Mouse (Mus musculus) MEL-GATA-1-ER (cell line): Measurements from ENCODE around the gene Uaca.

Experiments
- DNase-seq: peaks from one replicate; pipeline ENCODE4 v3.0.0-alpha.2; 2012; ENCODE audit warnings: low read depth; ENCODE audit errors: extremely low read depth

The Uaca gene

DNA sequence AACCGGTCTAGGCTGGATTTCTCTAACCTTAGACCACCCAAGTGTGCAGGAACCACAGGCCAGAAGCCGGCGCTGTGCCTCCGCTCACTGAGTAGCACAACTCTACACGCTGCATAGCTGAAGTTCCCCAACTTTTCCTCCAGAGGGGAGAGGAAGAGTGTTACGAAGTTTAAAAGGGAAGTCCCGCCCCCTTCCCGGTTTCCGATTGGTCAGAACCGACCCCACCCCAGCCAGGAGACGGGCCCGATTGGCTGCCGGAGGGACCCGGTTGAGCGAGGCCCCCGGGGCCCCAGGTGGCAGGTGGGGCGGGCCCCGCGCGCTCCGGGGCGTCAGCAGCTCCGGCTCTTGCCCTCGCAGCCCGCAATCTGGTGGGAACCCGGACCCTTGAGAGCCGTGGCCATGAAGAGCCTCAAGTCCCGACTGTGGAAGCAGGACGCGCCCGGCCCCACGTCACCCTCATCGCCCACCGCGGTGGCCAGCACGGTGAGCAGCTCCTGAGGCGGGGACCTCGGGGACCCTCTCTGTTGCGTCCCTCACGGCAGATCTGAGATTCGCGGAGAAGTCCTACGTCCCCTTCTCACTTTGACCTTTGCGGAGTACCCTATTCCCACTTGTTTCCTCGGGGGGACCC, at the start of gene Uaca:
Uaca (plus strand) TSS at position 333 of the 631 bp plus-strand sequence.
- DNase-seq, result no peak

DNA sequence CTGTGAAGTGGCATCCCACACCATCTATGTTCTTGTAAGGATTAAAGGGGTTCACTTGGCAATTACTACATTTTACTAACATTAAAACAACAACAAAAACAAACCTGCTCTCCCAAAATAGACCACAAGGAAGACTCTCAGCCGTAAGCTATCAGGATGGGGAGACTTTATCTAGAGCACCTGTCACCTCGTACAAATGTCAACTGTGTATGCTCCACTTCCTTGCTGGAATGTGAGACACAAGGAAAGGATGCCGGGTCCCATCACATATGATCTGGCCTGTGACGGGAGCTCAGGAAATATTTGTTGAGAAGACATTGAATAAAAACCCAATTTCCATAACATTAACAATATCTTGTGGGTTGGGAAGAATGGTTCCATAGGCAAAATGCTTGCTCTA, 49.4 kb upstream of the Uaca start:
- no peak for DNase-seq

DNA sequence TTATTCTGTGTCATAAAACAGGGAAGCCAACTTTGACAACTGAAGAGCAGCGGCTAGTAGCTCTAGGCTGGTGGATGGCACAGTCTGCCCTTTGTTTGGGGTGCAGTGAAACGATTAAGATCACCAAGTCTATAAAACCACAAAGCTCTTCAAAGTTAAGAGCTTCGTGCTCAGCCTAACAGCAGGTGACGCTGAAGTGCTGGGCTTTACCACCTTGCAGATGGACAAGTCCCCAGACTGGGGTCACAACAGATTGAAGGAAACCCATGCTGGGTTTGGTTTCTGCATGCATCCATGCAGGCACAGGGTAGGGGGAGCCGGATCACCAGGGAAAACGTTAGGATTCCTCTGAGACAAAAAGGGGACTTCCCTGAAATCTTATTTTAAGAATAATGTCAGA, 47.8 kb upstream of the Uaca start:
- DNase-seq, result no peak

DNA sequence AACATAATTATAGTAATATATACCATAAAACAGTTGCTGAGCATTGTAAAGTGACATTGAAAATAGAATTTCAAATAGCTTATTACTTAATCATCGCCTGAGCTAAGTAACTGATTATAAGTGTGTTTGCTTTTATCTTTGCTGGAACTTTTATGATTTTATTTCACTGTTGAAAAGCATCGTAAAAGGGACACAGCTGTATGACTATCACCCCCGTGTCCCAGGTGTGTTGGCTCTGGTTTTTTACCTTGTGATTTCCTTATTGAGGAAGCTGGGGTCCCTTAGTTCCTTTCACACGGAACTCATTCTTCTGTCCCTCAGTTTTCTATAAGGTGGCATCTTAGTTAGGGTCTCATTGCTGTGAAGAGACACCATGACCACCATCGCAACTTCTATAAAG, 46.7 kb upstream of the Uaca start:
- no peak for DNase-seq

DNA sequence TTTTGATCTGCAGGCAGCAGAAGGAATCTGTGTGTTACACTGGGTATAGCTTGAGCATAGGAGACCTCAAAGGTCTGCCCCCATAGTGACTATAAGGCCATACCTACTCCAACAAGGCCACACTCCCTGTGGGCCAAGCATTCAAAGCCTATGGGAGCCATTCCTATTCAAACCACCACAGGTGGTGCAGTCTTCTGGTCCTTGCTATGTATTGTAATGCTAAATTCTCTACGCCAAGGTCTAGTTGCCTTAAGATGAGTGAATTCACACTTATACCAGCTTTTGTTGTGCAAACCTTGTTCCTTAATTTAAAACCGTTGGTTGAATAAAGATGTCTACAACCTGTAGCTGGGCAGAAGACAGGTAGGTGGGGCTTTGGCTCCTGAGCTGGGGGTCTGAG, 46.2 kb upstream of the Uaca start:
- no peak for DNase-seq

DNA sequence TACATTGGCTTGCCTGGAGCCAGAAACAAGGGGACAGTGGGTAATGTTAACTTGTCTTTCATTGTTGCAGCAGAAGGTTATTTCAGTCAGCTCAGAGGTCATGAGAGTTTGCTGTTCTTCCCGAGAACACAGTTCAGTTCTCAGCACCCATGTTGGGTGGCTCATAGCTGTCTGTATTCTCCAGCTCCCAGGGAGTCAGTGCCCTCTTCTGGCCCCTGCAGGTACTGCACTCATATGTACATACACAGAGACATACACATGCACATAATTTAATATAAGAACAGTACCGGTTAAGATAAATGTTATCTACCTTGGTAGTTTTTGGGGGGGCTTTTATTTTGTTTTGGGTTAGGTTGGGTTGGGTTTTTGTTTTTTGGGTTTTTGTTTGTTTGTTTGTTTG, 45.2 kb upstream of the Uaca start:
- DNase-seq, result no peak

DNA sequence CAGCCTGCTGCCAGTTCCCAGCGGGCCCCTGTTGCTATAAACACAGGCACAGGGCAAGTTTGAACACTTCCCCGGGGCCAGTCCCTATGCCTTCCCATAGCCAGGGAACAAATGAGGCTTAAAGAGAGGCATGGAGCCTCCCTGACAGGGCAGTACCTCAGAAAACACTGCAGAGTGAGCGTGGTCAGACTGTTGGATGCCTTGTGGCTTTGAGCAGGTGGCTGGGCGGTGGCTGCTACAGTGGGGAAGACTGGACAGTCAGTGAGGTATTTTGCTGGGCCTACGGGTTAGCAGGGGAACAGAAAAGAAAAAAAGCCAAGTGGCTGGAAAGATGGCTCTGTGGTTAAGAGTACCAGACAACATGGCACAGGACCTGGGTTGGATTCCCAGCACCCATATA, 43.2 kb upstream of the Uaca start:
- no peak for DNase-seq

DNA sequence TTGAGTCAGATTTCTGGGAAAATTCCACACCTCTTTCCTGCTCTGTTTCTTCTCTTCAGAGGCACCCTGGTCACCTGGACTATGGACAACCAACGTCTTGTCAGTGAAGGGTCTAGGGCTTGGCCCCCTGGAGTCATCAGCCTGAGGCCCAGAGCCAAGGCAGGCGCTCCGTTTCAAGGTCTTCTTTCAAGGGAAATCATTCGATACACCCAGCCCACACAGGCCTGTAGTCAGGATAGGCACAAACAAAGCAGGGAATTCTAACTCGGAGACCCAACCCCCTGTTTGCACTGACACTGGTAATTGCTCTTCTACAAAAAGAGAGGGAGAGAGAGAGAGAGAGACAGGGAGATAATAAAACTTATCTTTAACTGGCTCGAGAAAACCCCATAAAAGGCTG, 42.4 kb upstream of the Uaca start:
- no peak for DNase-seq

DNA sequence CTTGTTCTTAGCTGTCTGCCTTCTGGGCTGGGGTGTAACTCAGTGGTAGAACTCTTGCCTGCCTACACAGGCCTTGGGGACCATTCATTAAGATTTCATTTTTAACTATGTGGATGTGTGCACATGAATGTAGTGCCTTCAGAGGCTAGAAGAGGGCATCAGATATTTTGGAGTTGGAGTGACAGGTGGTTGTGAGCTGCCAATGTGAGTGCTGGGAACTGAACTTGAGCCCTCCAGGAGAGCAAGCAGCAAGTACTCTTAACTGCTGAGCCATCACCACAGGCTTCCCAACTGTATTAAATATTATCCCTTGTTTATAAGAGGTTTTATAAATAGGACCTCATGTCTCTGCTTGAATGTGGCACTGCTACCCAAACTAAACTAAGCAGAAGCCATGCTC, 41.7 kb upstream of the Uaca start:
- DNase-seq, result no peak

DNA sequence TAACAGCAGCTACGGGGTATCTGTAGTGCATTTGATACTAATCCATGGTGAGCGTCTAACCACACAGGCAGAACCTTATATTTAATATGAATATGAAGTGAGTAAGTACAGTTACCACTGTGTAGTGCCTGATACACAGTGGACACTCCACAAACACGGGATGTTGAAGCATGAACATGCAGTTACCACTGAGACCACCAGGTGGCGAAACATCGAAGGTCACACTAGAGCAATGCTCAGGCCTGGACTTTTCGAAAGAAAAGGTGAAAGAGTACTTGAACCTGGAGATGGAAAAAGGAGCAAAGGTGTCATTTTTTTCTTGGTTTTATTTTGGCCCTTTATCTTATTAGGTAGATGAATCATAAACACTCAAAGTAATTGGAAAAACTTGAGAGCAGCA, 38.1 kb upstream of the Uaca start:
- no peak for DNase-seq

DNA sequence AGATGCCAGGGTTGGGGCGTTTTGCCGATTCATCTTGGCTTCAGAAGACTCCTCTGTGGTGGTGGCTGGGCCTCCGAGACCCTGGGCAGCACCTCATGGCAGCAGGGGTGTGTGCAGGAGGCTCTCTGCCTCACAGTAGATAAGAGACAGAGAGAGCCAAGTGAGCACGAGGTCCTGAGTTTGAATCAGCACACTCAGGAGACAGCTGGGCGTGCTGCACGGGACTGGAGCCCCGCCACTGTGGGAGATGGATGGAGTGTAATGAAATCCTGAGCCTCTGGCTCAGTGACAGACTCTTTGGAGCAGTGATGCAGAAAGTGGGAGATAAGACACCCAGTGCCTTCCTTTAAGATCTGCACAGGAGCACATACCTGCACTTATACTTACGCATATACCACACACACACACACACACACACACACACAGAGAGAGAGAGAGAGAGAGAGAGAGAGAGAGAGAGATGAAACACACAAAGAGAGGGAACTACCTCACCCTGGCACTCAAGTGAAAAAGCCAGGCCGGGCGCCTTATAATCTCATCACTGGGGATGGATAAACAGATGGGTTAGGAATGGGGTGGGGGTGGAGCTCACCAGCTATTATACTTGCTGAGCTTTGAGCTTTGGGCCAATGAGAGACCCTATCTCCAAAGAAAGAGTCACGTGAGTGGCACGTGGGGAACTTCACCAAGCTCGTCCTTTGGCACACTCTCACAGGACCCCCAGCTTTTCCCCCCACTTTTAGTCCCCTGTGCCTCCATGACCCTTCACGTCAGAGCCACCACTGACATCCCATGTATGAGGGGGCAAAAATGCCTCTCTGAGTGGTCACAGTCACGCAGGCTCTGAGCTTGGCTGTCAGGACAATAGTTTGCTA, 37.2 kb upstream of the Uaca start:
- no peak for DNase-seq

DNA sequence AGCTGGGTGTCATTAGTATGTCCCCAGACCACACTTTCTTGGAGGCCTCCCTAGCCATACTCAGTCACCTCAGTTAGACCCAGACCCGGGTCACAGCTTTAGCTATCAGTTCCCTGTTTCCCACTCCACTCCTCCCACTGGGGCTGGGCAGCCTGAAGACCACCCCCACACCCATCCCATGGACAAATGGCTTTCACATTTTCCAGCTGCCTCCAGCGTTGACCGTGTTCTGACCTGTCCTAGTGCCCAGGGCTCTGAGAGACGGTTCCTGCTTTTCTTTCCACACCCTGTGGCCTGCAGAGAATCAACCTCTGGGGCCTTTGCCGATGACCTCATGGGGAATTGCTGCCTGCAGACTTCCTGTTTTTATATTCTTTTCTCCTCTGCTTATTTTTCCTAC, 36.5 kb upstream of the Uaca start:
- DNase-seq, result no peak

DNA sequence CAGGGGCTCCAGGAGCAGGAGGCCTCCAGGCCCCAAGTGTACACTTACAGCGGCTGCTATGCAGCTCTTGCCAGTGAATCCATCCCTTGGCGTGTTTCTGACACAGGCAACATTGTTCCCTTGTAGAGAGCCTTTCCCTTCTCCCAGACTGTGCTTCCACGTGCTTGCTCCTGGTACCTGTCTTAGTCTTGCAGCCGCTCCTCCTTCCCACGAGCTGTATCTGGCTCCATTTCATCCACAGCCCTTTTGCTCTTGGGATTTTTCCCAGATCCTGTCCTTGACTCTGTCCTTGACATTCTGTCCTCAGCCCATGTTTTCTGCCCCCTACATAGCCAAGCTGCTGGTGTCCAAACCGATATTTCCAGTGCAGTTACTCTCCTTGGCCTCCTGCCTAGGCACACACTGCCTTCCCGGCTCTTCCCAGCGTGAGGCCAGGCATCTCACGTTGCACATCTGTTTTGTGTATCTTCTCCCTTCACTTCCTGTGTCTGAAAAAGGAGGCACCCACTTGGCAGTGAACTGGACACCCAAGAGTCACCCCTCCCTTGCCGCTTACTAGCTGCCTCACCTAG, 34.8 kb upstream of the Uaca start:
- no peak for DNase-seq

DNA sequence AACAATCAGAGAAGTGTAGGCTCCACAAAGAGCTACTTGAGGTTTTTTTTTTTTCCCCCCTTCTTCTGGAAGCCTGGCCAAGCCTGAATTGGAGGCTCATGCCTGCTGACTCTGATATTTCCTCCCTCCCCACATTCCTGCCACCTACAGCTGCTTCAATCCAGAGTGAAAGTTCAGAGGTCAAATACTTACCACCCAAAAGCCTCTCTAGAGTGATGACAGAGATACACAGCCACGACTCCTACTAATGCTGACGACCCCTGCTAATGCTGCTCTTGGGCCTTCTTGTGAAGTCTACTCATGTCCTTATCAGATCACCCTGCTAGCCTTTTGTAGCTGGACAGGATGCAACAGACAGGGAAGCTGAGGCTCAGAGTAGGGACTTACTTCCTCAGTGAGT, 29.2 kb upstream of the Uaca start:
- DNase-seq, result no peak

DNA sequence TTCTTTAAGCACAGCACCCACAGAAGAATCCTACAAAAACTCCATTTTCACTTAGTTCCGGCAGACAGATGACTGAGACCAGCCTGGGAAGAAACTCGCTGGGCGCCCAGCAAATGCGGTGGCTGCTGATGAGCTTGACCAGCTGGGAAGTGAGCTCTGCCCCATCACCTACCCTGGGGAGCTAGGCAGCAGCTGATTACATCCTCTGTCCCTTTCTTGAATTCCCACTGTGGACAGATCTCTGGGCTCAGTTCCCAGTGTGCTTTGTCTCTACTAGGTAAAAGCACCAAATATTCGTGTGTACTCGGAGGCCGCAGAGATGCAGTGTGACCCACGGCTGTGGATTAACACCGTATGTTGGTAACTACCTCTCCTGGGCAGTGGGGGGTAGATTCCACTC, 25.9 kb upstream of the Uaca start:
- no peak for DNase-seq

DNA sequence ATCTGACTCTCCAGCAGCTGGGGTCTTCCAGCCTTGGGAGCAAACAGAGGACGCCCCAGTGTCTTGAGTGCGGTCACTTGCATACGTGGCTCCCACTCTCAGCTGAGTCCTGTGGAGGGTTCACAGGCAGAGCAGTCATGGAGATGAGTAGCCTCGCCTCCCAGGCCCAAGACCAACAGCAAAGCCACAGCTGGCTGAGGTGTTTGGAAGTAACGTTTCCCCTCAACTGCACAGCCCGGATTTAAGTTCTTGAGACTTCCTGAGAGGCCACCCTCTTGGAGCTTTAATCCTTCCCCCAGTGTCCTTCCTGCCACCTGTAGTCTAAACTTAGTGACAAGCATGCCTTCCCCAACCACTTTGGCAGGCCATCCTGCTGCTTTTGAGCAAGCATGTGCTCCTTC, 24.6 kb upstream of the Uaca start:
- DNase-seq, result no peak

DNA sequence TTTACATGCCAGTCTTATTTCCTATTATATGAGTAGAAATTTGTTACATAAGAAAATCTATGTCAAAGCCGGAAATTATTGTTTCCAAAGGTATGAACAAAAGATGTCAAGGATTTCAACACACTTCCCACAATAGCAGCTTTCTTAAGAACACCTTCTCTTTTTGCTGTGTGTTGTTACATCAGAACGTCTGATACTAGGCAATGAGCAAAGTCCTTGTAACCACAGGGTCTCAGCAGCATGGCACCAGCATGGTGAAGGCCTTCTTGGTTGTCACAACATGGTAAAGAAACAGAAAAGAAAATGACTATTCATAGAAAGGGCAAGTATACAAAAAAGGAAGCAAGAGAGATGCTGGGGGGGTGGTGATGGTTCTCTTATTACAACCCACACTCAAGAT, 20.6 kb upstream of the Uaca start:
- no peak for DNase-seq

DNA sequence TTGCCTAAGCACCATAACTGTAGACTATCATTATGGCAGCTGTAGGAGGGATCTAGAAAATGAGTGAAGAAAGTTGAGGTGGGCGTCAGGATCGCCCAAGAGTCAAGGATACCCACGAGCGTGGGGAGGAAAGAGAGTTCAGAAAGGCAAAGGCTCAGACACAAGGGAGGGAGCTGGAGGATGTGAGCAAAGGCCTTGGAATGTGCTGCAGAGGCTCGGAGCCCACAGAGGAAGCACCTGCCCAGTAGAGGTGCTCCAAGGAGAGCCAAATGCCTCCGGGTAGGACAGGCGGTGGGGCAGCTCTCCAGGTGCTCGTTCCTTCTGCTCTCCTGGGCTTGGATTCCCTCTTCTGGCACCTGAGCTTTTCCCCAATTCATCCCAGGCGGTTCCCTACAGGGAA, 17.4 kb upstream of the Uaca start:
- no peak for DNase-seq

DNA sequence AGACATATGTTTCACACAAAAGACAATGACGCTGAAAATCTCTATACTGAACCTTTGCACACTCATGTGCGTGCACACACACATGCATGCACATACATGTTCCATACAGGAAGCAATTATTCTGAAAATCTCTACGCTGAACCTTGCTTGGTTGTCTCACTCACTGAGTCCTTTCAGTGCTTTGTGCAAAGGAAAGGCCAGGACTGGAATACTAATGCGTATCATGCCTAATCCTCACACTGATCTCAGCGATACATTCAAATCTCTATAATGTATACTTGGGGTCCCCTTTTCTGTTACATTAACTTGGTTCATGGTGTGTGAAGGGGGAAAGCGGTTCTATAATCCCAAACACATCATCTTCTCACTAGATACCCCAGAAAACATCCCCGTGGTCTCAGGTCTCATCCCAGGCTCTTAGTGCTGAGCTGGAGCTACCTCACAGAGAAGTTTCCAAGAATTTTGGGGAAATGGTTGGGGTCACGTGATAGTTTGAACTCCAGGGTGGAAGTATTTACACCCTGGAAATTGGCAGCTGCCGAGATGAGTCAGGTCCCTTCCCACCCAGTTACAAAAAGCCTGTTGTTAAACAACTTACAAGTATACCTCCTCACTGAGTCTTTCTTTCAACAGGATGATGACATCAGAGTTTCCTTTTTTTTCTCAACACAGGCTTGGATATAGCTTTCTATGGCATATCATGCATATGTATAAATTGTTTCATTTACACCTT, 12.1 kb upstream of the Uaca start:
- no peak for DNase-seq

DNA sequence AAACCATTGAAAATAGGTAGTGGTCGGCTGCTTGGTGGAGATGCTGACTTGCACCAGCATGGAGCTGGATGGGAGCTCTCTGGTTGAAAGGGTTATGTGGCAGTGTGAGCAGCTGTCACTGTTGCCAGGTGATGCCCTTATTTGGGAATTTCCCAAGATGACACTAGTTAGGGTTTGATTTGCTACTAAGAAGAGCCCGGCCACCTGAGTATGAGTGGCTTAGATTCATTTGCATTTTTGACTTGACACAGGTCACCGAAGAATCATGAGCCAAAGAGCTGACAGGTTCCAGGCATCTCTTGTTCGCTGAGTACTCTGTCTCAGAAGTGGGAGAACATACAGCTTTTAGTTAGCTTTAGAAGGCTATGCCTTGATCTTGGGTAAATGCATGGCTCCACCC, 9.3 kb upstream of the Uaca start:
- no peak for DNase-seq

DNA sequence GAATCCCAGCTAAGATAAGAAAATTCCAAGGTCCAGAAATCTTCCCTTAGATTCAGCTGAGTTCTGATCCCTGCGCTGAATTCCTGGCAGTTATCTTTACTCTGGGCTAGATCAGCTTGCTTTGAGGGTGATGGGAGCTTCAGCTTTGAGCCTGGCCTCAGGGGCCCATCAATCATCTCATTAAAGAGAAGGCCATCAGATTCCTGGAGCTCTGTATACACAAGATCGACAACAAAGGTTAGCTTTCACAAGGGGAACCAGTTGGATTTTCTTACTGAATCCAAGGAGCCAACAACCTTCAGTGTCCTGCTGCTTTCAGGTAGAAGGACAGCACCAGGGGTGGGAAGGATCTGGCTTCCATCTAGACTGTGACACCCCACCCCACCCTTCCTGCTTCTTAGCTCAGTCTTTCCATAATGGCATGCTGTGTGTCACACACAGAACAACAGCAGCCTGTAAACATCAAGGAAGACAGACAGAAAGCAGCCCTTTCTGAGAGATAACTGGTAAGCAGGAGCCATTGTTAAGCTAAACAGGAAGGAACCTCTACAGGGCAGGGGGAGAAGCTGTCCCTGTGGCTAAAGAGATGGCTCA, 6.7 kb upstream of the Uaca start:
- DNase-seq, result no peak

DNA sequence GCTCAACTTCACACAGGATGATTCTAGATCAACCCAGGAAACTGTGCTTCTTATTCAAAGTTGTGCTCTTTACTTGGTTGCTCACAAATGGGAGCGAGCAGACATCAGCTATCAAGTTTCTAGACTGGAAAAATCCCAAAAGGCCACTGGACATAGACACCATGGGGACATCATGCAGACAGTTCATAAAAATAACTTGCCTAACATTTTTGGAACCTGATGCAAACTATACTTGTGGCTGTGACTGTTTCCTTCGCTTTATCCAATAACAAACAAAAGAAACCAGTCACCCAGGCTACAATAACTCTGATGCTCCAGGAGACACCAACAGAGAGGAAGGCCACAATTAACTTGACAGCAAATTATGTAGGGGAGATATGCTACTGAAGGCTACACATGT, 4.1 kb upstream of the Uaca start:
- DNase-seq, result no peak
